Mouse (Mus musculus) liver, adult 2 months (tissue): ENCODE results near the gene Sh2d3c. TPM values are rescaled to one million over a fixed set of nuclear protein-coding genes. Genes with fewer than 3 reads are reported as not detected.

ENCODE experiments used
- DNase-seq: peaks from one replicate; pipeline ENCODE4 v3.0.0-alpha.2; 2011; ENCODE audit warnings: low read depth, low spot score; ENCODE audit errors: extremely low read depth
- H3K27ac ChIP-seq: fragments of 200-500 bp; replicated peaks from 2 replicates; pipeline ENCODE4 v1.5.1; 2012; ENCODE audit warnings: low read depth, mild to moderate bottlenecking, control low read depth, inconsistent platforms, low read length; ENCODE audit not compliant: insufficient read depth
- H3K27me3 ChIP-seq: fragments of 200-500 bp; 2 replicates; pipeline ENCODE4 v1.6.1; 2012; ENCODE audit warnings: mild to moderate bottlenecking, moderate library complexity, low read length, inconsistent platforms; ENCODE audit not compliant: control insufficient read depth, insufficient read depth
- H3K36me3 ChIP-seq: fragments of 200-500 bp; 2 replicates; pipeline ENCODE4 v1.6.1; 2012; ENCODE audit warnings: low read length, inconsistent platforms; ENCODE audit not compliant: control insufficient read depth, insufficient read depth
- H3K4me1 ChIP-seq: fragments of 200-500 bp; 2 replicates; pipeline ENCODE4 v1.6.1; 2011; ENCODE audit warnings: low read length; ENCODE audit not compliant: control insufficient read depth, insufficient read depth
- H3K4me3 ChIP-seq: fragments of 200-500 bp; 2 replicates; pipeline ENCODE4 v1.5.1; 2011; ENCODE audit warnings: low read depth, mild to moderate bottlenecking, control low read depth, low read length, moderate library complexity; ENCODE audit not compliant: insufficient read depth
- H3K79me2 ChIP-seq: fragments of 200-500 bp; 2 replicates; pipeline ENCODE4 v1.6.1; 2012; ENCODE audit warnings: inconsistent platforms, mild to moderate bottlenecking, low read length, moderate library complexity; ENCODE audit not compliant: control insufficient read depth, insufficient read depth
- H3K9ac ChIP-seq: fragments of 200-500 bp; 2 replicates; pipeline ENCODE4 v1.6.1; 2012; ENCODE audit warnings: low read depth, mild to moderate bottlenecking, control low read depth, inconsistent platforms, low read length
- CTCF ChIP-seq: fragments of 200-500 bp; IDR thresholded peaks from 2 replicates; pipeline ENCODE4 v1.5.1; 2011; ENCODE audit warnings: low read depth, low read length, control low read depth
- POLR2A ChIP-seq: fragments of 200-500 bp; IDR thresholded peaks from 2 replicates; pipeline ENCODE4 v1.6.1; 2011; ENCODE audit warnings: low read length, control low read depth; ENCODE audit not compliant: insufficient read depth; ENCODE audit errors: extremely low read depth
- WGBS: fragments of 180-500 bp; shearing (Covaris S2); methylation state at CpG from one replicate; pipeline ENCODE4 v1.1.7; 2018; 5-methylcytosine and 5-hydroxymethylcytosine counted together
- polyA plus RNA-seq: library from polyadenylated mRNA; depleted of rRNA; stranded (reverse); fragments of >200 nt; gene quantifications from 2 replicates; pipeline ENCODE4 v1.2.3, GENCODE M21; 2012
- total RNA-seq: library from RNA; depleted of rRNA; stranded (reverse); fragments of >200 nt; gene quantifications from 2 replicates; pipeline ENCODE4 v1.2.3, GENCODE M21; 2014

Gene Sh2d3c
- total and polyA plus RNA-seq, 2 experiments, result 2.2 to 10.4 TPM

DNA sequence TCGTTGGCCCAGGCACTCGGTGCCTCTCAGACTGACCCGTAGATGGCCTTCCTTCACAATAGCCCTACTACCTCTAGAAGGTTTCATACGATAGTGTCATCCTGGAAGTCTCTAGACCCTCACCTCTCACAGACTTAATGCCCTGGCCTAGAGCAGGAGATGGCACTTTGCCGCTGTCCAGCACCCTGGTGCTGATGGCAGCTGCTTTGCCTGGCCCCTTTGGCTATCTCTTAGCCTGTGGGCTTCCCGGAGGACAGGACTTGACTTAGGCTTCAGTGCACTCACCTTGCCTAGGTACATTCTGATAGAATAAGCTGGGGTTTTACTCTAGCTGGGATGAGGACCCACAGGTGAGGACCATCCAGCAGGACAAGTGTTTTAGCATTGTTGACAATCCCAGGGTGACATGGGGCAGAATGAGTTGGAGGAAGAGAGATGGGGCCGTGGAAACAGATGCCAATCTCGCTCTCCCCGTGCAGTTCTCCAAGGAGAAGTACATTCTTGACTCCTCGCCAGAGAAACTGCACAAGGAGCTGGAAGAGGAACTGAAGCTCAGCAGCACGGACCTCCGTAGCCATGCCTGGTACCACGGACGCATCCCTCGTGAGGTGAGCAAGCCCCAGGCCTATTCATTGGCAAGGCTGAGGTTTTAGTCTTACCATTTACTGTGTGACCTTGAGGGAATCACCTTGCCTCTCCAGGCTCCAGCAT is 23.6 kb downstream of the Sh2d3c start:
- H3K79me2 ChIP-seq, result no peaks in the 10 kb centered on the region
- H3K4me3 ChIP-seq, result no peak overlapping the region
- DNase-seq, result no peak
- no peaks in the 10 kb centered on the region for H3K36me3 ChIP-seq
- no peak overlapping the region for H3K27ac ChIP-seq
- peaks cover 7% of the 10 kb centered on the region for H3K27me3 ChIP-seq
- WGBS, result 77% methylated on average over 15 of the region's 15 CpGs
- TF ChIP-seq CTCF (no peak), POLR2A (no peak)
- H3K4me1 ChIP-seq, result no peaks in the 10 kb centered on the region
- no peak overlapping the region for H3K9ac ChIP-seq

DNA sequence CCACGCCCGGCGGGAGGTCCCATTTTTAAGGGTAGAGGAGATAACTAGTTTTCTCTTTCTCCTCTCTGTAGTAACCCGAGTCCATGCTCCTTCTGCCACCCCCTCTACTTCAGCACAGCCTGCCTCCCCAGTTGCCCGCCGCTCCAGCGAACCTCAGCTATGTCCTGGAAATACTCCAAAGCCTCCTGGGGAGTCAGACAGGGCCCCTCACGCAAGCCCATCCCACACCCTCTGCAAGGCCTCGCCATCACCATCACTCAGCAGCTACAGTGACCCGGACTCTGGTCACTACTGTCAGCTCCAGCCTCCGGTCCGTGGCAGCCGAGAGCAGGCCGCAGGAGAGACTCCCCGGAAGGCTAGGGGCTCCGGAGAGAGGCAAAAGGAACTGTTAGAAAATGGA is 28.2 kb downstream of the Sh2d3c start:
- no peaks in the 10 kb centered on the region for H3K27me3 ChIP-seq
- no peaks in the 10 kb centered on the region for H3K79me2 ChIP-seq
- peaks cover 5% of the 10 kb centered on the region for H3K4me1 ChIP-seq
- 94% methylated on average over 16 of the region's 16 CpGs for WGBS
- TF ChIP-seq CTCF, result no peak
- no peak overlapping the region for H3K27ac ChIP-seq
- H3K36me3 ChIP-seq, result no peaks in the 10 kb centered on the region
- no peak overlapping the region for H3K9ac ChIP-seq
- no peak overlapping the region for H3K4me3 ChIP-seq
- DNase-seq, result no peak

DNA sequence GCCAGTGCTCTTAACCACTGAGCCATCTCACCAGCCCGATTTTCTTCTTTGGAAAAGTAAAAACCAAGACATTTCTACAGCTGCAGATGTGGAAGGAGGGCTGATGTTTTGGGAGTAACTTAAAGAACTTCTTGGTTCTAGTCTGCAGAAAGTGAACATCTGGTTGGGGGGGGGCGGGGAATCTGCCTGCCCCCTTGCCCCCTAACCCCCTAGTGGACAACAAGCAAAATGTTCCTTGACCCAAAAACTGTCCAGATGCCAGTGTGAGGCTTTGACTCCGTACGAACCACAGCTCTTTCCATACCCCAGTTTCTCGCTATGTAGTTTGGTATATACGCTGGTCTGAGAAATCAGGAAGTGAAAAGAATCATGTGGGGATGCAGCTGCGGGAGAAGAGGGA is 29.3 kb downstream of the Sh2d3c start:
- DNase-seq, result no peak
- Histone ChIP-seq H3K4me1 (peaks cover 5% of the 10 kb centered on the region), H3K27ac (no peak overlapping the region), H3K9ac (no peak overlapping the region), H3K27me3 (no peaks in the 10 kb centered on the region), H3K36me3 (no peaks in the 10 kb centered on the region), H3K4me3 (no peak overlapping the region), H3K79me2 (no peaks in the 10 kb centered on the region)
- TF ChIP-seq CTCF, result no peak
- TF ChIP-seq POLR2A, result no peak
- 79% methylated on average over 7 of the region's 7 CpGs for WGBS

DNA sequence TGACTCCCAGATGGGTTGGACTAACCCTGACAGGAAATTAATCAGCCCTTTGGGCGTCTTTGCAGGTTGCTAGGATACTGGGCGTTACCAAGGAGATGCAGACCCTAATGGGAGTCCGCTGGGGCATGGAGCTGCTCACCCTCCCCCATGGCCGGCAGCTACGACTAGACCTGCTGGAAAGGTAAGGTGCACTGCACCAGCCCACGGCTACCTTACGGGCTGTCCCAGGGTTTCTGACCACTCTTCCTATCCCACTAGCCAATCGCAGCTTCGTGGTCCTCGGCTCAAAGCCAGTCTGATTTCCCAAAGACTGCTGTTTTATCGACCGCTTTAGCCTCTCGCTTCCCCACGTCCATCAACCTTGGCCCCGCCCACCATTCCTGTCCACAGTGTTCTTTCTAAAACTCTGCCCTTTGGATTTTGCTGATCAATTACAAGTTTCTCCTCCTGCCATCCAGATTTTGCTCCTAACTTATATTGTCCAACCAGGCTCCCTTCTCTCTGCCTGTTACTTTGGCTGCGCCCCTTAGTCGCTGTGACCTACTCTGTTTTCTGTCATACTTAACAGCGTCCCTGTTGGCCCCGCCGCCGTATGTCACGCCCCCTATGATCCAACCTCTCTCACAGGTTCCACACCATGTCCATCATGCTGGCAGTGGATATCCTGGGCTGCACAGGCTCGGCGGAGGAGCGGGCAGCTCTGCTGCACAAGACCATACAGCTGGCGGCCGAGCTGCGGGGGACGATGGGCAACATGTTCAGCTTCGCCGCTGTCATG is 30.2 kb downstream of the Sh2d3c start:
- H3K4me3 ChIP-seq, result peak overlapping the region; percentile 64
- 0 out of 2 replicates have a peak, but pooled peaks have one; percentile 5 for TF ChIP-seq CTCF
- 0 out of 2 replicates have a peak, but pooled peaks have one; percentile 47 for TF ChIP-seq POLR2A
- 26% methylated on average over 31 of the region's 31 CpGs for WGBS

DNA sequence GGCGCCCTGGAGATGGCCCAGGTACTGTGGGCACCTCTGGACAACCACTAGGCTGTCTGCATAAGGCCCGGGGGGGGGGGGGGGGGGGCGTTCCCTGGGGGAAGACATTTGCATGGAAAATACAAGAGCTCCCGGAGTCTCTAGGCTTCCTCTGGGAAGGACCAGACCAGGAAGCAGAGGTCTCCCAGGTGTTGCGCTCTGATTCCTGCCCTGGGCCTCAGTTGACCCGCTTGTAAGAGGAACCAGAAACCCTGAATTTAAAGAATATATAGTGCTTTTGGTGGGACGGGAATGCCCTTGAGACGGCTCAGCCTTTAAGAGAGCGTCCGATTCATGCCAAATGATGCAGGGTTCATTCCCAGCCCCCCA is 30.8 kb downstream of the Sh2d3c start:
- DNase-seq, result no peak
- WGBS, result 22% methylated on average over 8 of the region's 10 CpGs
- peaks cover 5% of the 10 kb centered on the region for H3K4me1 ChIP-seq
- no peaks in the 10 kb centered on the region for H3K79me2 ChIP-seq
- H3K4me3 ChIP-seq, result peak overlapping the region; percentile 64
- H3K36me3 ChIP-seq, result no peaks in the 10 kb centered on the region
- peak overlapping the region; percentile 30 for H3K9ac ChIP-seq
- TF ChIP-seq CTCF (no peak), POLR2A (no peak)
- peak overlapping the region; percentile 73 for H3K27ac ChIP-seq
- no peaks in the 10 kb centered on the region for H3K27me3 ChIP-seq

More for the DNA sequence above, 30.2 kb downstream of the Sh2d3c start:
- H3K27ac ChIP-seq, result peak overlapping the region; percentile 73
- H3K36me3 ChIP-seq, result no peaks in the 10 kb centered on the region
- no peaks in the 10 kb centered on the region for H3K27me3 ChIP-seq
- H3K9ac ChIP-seq, result peak overlapping the region; percentile 30
- H3K79me2 ChIP-seq, result no peaks in the 10 kb centered on the region
- H3K4me1 ChIP-seq, result peaks cover 5% of the 10 kb centered on the region
- DNase-seq, result peak; percentile 84

DNA sequence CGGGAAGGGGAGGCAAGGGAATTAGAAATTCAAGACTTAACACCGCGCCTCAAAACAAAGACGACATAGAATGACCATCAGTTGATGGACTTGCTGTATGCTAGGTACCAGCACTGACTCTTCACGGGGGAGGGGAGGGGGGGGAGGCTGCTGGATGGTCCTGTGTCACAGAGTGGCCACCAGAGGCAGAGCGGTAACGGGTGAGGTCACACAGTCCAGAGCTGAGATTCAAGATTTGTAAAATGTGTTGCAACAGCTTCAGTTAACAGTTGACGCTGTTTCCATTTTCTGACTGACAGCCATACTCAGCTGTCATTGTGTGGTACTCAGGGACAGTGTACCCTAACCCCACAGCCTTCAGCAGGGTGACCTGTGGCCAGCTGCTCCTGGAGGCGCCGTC is 31.3 kb downstream of the Sh2d3c start:
- no peaks in the 10 kb centered on the region for H3K79me2 ChIP-seq
- DNase-seq, result peak; percentile 70
- H3K27ac ChIP-seq, result no peak overlapping the region
- H3K9ac ChIP-seq, result no peak overlapping the region
- H3K4me3 ChIP-seq, result no peak overlapping the region
- WGBS, result 48% methylated on average over 10 of the region's 10 CpGs
- no peaks in the 10 kb centered on the region for H3K27me3 ChIP-seq
- no peaks in the 10 kb centered on the region for H3K36me3 ChIP-seq
- peaks cover 5% of the 10 kb centered on the region for H3K4me1 ChIP-seq
- TF ChIP-seq POLR2A (no peak), CTCF (peak; percentile 63)
